Mouse (Mus musculus): ENCODE measurements around the gene AI854703.

Gene AI854703

DNA sequence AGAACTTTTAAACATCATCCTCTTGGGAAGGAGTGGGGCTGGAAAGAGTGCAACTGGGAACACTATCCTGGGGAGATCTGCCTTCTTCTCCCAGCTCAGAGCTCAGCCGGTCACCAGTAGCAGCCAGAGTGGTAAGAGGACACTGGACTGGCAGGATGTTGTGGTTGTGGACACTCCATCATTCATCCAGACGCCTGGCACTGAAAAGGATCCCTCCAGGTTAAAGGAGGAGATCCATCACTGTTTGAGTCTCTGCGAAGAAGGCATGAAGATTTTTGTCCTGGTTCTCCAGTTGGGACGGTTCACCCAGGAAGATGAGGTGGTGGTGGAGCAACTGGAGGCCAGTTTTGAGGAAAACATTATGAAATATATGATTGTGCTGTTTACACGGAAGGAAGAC lies 32.2 kb downstream of the AI854703 start:
- DNase-seq (ENCODE audit: low read depth, low spot score), result no peak

DNA sequence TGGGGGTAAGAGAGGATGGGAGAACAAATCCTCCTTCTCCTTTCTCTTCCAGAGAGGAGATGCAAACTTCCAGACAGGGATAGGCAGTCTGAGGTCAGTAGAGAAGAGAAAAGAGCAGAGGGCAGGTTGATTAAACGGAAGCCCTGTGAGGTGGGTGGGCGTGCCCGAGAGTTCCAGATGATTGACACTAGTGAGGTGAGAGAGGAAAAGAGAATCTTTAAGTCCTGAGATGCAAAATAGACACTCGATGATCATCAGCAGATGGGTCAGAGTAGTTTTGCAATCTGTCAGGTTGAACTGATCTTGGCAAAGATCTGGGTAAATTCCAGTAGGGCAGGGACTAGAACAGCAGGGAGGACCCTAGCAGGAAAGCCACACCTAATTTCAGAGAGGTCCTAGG lies 38.2 kb downstream of the AI854703 start:
- no peak for DNase-seq (ENCODE audit: low read depth, low spot score)

DNA sequence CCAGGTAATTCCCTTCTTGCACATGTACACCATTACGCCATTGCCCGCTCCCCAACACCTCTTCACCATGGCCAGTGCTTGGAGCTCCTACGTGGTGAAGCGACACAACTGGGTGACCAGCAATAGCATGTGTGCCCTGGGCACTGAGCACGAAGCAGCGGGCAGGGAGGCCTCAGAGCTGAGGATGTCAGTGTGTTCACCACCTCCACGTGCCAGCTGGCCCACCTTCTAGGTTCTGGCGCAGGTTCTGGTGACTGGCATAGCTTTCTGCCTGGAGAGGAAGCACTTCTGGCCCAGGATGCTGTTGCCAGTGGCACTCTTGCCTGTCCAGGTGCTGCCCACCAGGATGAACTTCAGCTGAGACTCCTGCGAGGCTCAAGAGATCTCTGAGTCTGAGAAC lies 38.9 kb downstream of the AI854703 start:
- DNase-seq (ENCODE audit: low read depth, low spot score), result no peak

DNA sequence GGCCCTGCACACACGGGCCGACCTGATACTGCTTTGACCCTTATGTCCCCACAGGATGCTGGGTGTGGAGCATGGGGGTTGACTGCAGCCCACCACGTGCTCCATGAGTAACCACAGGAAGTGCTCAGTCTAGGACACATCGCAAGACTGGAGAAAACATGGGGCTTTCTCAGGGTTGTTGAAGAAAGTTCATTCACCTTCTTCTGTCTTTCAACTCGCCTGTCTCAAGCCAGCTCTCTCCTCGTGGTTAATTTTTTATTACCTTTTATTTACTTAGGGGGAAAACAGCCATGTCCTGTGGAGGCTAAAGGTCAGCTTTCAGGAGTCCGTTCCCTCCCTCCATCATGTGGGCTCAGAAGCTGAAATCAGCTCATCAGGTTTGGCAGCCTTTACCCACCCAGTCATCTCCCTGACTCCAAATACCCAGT lies 39.6 kb downstream of the AI854703 start:
- DNase-seq (ENCODE audit: low read depth, low spot score), result no peak

DNA sequence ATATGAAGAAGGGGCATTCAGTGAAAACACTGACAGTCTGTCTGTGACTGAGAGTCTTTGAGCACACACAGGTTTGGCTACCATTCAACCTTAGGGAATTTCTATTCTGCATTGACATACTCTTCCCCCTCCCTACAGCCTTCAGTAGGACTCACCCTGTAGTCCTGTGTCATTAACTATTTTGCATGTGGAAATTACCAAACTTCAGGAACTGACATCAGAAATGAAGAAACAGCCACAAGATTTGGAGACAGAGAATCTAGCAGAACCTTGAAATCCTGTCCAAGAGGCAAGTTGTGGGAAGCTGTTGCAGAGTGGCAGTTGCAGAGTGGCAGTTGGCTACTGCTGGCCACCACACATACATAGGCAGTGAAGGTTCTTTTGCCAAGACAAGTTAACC lies 41.5 kb downstream of the AI854703 start:
- no peak for DNase-seq (ENCODE audit: low read depth, low spot score)

DNA sequence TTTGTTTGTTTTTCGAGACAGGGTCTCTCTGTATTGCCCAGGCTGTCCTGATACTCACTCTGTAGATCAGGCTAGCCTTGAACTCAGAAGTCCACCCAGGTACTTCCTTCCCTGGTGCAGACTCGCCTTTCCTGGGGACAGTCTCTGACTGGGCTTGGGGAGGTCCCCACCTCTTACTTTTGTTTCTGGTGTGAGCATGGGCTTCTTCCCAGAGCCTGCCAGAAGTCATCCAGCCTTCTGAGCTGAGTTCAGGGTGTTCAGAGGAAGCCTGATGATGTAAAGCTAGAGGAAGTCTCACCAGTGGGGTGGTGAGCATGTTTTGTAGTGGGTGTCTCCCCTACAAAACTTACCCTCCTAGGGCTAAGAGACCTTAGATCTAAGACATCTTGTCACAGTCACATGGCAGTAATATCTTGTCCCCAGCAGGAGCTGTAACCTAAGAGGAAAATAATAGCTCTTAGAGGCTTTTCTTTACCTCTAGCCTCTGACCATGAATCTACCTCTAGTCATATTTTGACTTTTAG lies 42.9 kb downstream of the AI854703 start:
- DNase-seq (ENCODE audit: low read depth, low spot score), result no peak

DNA sequence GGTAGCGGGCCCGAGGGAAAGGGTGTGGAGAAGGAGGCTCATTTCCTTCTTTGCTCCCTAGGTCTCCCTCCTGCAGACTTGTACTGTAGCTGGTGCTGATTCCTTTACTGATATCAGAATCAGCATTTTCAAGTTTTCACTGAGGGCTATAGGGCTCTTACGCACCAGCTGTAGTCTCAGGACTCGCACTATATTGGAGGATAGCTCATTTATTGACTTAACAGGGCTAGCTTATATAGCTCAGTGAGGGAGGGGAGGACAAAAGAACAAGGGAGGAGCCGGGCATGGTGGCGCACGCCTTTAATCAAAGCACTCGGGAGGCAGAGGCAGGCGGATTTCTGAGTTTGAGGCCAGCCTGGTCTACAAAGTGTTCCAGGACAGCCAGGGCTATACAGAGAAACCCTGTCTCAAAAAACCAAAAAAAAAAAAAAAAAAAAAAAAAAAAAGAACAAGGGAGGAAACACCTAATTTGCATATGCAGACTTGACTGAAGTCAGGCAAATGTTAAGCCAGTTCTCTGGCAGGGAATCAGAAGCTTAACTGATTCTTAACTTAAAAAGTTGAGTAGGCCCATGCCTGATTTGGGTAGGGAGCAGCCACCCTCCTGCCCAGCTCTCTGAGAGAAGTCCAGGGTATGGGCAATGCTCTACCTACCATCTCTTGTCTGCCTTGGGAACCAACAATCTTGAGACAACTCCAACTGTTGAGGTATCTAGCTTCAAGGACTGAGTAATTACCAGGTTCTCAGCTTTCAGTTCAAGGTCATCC lies 47.9 kb downstream of the AI854703 start:
- DNase-seq (ENCODE audit: low read depth, low spot score), result peak; percentile 17

DNA sequence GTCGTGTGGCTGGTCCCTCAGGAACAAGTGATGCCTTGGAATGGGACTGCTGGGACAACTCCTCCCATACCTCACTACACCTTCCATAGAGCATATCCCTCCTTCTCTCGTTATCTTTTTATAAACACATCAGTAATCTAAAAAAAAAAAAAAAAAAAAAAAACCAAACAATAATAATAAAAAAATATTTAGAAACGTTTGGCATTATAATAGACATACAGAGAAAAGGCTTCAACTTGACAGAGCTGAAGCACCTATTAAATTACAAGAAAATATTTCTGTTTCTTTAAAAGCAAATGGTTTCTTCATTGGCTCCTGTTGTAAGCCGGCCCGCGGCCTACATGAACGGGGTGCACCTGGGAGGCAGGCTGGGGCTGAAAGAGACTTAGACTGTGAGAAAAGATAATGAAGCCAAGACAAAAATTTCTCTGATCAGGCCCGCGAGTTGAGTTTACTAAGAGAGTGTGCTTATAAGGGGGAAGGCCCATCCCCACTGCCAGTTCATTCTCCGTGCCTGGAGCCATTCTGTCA lies 48.9 kb downstream of the AI854703 start:
- DNase-seq (ENCODE audit: low read depth, low spot score), result no peak

DNA sequence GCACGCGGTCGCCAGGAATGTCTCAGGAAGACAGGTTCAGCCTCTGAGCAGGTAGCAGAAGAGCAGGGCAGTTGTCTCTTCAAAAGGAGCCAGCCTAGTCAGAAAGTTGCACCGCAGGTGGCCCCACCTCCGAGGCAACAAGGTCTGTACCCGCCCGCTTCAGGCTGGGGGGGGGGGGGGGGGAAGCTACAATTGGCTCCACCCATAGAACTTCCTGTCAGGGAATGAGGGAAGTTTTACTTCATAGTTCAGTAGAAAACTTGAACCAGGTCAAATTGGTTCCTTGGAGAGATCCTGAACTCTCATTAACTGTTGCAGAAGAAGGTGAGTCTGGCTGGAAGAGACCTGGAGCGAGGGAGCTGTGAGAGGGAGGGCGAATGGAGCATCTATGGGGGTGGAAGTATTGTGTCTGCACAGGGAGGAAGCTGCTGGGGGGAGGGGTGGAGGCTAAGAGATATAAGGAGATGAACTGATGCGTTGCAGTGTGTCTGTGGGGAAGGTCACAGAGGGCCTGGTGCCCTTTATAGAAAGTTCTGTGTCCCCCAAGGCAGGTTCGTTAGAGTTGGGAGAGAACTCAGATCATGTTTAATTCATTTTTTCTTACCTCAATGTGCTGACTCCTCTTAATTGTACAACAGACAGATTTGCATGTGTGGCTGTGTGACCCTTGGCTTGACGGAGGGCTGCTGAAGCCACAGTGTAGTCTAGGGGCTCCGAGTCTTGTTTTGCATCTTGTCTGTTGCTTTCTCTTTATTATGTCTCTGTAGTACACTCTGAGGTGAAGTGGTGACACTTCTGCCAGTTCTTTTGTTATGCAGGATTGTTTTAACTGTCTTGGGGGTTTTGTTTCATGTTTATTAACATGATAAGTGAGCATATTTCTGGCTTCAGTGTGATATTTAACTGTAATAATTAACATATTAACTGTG lies 49.6 kb downstream of the AI854703 start, which contains the start of gene Gimap9:
Gimap9 (plus strand) TSS at position 199 of the 929 bp plus-strand sequence.
- DNase-seq (ENCODE audit: low read depth, low spot score), result peak; percentile 78

DNA sequence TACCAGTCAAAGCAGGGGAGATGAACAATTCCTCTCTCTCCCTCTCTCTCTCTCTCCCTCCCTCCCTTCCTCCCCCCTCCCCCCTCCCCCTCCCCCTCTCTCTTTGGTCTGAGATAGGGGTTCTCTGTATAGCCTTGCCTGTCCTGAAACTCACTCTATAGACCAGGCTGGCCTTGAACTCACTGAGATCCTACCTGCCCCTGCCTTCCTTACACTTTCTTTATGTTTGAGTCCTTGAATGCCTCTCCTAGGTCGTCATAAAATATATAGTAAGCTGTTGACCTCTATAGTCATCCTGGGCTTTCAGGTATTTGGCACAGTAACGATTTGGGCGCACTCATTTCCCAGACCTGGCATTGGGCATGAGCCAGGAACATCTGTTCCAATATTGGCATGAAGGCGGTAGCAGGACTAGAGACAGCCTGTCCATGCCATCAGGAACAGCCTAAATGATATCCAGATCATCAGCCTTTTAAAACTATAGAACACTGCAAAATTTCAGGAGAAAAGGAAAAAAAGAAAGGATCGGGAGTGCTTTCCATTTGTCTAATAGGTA lies 50.4 kb downstream of the AI854703 start:
- DNase-seq (ENCODE audit: low read depth, low spot score), result no peak

DNA sequence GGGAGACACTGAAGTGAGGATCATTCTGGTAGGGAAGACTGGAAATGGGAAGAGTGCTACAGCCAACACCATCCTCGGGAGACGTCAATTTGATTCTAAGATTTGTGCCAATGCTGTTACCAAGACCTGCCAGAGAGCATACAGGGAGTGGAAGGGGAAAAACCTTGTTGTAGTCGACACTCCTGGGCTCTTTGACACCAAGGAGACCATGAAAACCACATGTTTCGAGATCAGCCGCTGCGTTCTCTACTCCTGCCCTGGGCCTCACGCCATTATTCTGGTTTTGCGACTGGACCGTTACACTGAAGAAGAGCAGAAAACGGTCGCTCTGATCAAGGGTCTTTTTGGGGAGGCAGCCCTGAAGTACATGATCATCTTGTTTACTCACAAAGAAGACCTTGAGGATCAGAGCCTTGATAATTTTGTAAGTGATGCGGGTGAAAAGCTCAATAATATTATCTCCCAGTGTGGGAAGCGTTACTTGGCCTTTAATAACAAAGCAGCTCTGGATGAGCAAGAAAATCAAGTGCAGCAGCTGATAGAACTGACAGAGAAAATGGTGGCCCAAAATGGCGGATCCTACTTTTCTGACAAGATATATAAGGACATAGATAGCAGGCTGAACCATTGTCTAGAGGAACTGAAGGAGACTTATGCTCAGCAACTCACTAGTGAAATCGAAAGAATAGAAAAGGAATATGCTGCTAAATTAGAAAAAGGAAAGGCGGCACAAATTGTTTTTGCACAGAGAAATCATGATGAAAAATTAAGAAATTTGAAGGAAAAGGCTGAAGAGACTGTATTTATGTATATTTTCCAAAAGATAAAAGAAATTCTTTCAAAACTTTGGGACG lies 51.2 kb downstream of the AI854703 start:
- DNase-seq (ENCODE audit: low read depth, low spot score), result no peak

DNA sequence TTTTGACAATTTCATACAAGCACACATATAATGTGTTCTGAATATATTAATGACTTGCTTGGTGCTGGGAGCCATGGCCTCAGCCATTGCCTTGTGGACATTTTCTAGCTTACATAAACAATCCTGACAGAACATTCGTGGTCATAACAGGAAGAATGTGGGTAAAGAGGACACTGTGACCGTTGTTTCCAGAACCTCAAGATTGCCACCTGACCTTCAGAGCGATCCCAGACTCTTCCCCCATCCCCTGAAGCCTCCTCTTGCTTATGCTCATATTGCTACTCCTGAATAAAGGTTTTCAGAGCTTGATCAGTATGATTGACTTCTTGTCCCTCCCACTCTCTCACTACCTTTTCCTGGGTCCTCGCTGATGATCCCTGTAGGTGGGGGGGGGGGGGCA lies 51.8 kb downstream of the AI854703 start:
- no peak for DNase-seq (ENCODE audit: low read depth, low spot score)

DNA sequence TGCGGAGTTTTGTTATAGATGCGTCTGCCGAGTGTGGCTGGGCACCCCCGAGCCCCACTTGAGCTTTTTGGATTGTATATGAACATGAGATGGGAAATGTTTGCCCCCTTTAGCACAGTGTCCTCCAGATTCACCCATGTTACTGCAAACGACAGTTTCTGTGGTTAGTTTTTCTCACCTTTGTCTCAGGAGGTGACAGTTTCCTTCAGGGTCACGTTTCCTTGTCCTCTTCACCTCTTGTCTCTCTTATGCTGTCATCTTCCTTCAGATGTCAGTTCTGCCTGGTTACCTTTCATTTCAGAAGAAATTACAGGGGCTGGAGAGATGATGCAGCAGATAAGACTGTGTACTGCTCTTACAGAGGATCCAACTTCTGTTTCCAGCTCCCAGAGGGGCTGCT lies 53.1 kb downstream of the AI854703 start:
- no peak for DNase-seq (ENCODE audit: low read depth, low spot score)

DNA sequence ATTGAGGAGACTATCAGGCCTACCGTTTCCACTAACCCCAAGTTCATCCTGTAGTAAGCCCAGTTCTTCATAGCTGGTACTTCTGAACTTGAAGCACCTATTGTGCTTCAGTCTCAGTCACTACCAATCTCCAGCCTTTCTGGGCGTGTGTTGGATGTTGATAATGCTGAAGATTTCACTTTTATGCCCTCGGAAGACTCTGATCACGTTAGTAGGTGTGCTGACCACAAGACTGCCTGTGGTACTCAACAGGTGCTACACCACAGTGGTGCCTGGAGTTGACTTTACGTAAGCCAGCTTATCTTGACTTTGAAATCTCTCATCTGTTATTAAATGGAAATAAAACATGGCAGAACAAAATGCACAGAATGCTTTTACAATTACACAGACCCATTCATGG lies 53.9 kb downstream of the AI854703 start:
- no peak for DNase-seq (ENCODE audit: low read depth, low spot score)

DNA sequence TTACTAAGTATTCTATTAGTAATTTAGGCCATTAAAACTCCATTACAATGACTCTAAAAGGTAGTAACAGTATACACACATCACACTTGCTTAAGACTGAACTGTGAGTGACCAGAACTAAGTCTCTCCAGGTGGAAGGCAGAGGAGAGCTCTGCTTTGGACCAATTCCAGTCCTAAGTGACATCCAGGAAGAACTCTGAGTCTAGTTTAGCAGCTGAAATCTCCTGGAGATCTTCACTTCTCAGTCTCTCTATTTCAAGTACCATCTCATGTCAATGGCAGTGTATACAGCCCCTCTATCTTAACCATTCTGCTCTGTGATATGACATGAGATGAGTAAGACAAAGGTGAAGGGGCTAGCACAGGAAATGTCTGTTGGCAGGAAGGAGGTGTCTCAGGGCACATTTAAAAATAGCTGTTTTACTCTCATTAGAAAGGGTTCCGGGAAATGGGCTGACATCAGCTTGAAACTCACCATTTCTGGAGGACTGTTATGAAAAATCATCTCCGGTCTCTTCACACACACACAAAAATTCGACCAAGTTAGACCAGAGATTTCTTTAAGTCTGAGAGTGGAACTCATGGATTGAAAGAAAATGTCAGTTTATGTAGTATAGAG lies 55.0 kb downstream of the AI854703 start:
- DNase-seq (ENCODE audit: low read depth, low spot score), result no peak

DNA sequence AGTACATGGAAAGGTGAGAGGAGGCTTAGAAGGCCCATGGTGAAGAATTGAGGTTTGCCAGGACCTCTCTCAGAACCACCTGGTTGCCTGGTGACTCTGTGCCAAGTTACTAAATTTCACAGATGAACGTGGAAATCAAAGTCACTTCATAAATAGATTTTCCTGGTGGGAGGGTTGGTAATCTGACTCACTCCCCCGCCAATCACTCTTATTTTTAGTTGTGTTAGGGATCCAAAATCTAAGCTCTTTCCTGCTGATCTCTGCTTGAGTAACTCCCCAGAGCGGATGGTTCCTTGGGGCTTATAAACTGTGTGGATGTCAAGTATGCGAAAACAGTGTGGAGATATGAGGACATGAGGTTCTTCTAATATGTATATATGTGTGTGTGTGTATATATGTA lies 55.7 kb downstream of the AI854703 start:
- DNase-seq (ENCODE audit: low read depth, low spot score), result no peak
